7 mouse cellular contexts compared by ENCODE assay signal in the genomic region with DNA sequence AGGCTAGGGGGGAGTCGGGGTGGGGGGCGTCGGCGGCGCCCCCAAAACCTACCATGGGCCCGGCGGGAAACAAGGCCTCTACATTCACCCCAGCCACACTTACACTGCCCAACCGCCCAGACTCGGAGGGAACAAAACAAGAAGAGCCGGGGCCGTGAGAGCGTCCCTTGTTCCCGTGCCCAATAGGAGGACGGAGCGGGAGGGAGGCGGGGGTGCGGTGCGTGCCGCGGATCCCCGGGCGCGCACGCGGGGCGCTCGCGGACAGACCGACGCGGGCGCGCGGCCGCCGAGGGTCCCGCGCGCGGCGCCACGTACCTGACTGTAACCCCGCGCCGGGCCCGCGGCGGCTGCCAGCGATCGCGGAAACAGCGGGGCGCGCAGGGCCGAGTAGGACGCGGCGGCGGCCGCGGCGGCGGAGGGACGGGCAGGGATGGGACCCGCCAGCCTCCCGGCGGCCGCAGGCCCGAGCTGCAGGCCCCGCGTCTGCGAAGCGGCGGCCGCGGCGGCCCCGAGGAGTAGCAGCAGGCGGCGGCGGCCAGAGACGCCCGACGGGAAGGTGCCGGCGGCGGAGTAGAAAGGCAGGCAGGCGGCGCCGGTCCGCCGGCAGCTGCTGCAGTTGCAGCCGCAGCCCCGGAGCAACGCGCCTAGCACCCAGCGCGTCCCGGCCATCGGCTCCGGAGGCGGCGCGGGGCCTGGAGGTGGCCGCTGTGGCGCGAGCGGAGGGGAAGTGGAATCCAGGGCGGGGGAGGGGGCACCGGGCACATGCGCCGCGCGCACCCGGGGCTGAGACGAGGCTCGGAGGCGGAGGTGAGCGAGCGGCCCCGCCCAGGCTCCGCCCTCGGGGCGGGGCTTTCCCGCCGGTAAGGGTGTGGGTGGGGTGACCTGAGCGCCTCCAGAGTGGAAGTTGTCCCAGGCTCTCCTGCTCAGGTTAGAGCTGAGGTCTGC. TPM values are rescaled to one million over a fixed set of nuclear protein-coding genes. Genes with fewer than 3 reads are reported as not detected.
A peak's percentile ranks its signal among the peaks of the same experiment; 100 is the strongest.
DNase-seq lines count a peak whose midpoint lies in the region; ATAC-seq lines count a peak whose summit lies in the region.

Gene Grsf1, minus strand, starts transcription at position 729 of the 945 bp plus-strand sequence.

- peak within 1 kb of the TSS; percentile 96 for H3K9ac ChIP-seq in embryonic facial prominence, embryonic 12.5 days
- H3K9ac ChIP-seq in limb, embryonic 13.5 days, result peak within 1 kb of the TSS; percentile 98
- peak within 1 kb of the TSS; percentile 97 for H3K9ac ChIP-seq in midbrain, embryonic 16.5 days (ENCODE audit: low read depth, low read length)

- WGBS in embryonic facial prominence, embryonic 12.5 days, result under 1% methylated on average over 98 of the region's 127 CpGs
- WGBS in limb, embryonic 13.5 days, result under 1% methylated on average over 75 of the region's 127 CpGs
- under 1% methylated on average over 98 of the region's 127 CpGs for WGBS in midbrain, embryonic 16.5 days

- peaks cover 12% of the 10 kb centered on the region; the same call in 1 of the 2 replicates for H3K4me1 ChIP-seq in embryonic facial prominence, embryonic 12.5 days
- H3K4me1 ChIP-seq in limb, embryonic 13.5 days, result peaks cover 27% of the 10 kb centered on the region
- peaks cover 17% of the 10 kb centered on the region for H3K4me1 ChIP-seq in midbrain, embryonic 16.5 days (ENCODE audit: control insufficient read depth, insufficient read depth, low read length)

- peak within 1 kb of the TSS; percentile 96 for H3K4me3 ChIP-seq in embryonic facial prominence, embryonic 12.5 days
- H3K4me3 ChIP-seq in limb, embryonic 13.5 days, result peak within 1 kb of the TSS; percentile 93
- H3K4me3 ChIP-seq in midbrain, embryonic 16.5 days (ENCODE audit: low read depth, low read length), result peak within 1 kb of the TSS; percentile 97

- no peaks in the 10 kb centered on the region for H3K27me3 ChIP-seq in embryonic facial prominence, embryonic 12.5 days
- no peaks in the 10 kb centered on the region for H3K27me3 ChIP-seq in limb, embryonic 13.5 days
- no peaks in the 10 kb centered on the region for H3K27me3 ChIP-seq in midbrain, embryonic 16.5 days (ENCODE audit: control insufficient read depth, insufficient read depth, low read depth, low read length)

- peaks cover 13% of the 10 kb centered on the region for H3K36me3 ChIP-seq in embryonic facial prominence, embryonic 12.5 days
- peaks cover 26% of the 10 kb centered on the region for H3K36me3 ChIP-seq in limb, embryonic 13.5 days
- H3K36me3 ChIP-seq in midbrain, embryonic 16.5 days (ENCODE audit: control insufficient read depth, insufficient read depth, low read length), result 0 out of 2 replicates have a peak, but pooled peaks cover under 1% of the 10 kb centered on the region

- peak within 1 kb of the TSS; percentile 76 for H3K4me2 ChIP-seq in embryonic facial prominence, embryonic 12.5 days (replicated peaks)
- peak within 1 kb of the TSS; percentile 88 for H3K4me2 ChIP-seq in limb, embryonic 13.5 days (replicated peaks)
- H3K4me2 ChIP-seq in midbrain, embryonic 16.5 days (ENCODE audit: low read length), result peak within 1 kb of the TSS; percentile 84

- peak; percentile 95 for DNase-seq in adrenal gland, postnatal 25 days
- DNase-seq in heart, adult 18-20 months, result peak; percentile 91 to 94
- DNase-seq in kidney, adult 8-10 months, result peak; percentile 95
- peak; percentile 84 to 92 for DNase-seq in spleen, postnatal 10 days (ENCODE audit: low spot score in 2 of 2)

- ATAC-seq in embryonic facial prominence, embryonic 12.5 days (ENCODE audit: insufficient number of reproducible peaks, insufficient read depth, low FRiP score, low TSS enrichment), result peak; percentile 93
- peak; percentile 92 for ATAC-seq in limb, embryonic 13.5 days (ENCODE audit: low FRiP score, low read depth)
- peak; percentile 91 for ATAC-seq in midbrain, embryonic 16.5 days

- peak within 1 kb of the TSS; percentile 97 for H3K27ac ChIP-seq in embryonic facial prominence, embryonic 12.5 days
- H3K27ac ChIP-seq in limb, embryonic 13.5 days, result peak within 1 kb of the TSS; percentile 95
- H3K27ac ChIP-seq in midbrain, embryonic 16.5 days (ENCODE audit: low read length), result peak within 1 kb of the TSS; percentile 96

- no peaks in the 10 kb centered on the region for H3K9me3 ChIP-seq in embryonic facial prominence, embryonic 12.5 days
- no peaks in the 10 kb centered on the region for H3K9me3 ChIP-seq in limb, embryonic 13.5 days
- no peaks in the 10 kb centered on the region for H3K9me3 ChIP-seq in midbrain, embryonic 16.5 days (replicated peaks; ENCODE audit: control insufficient read depth, low read length, poor library complexity, severe bottlenecking)

RNA-seq across cellular contexts. Expression of gene Grsf1, which starts in this region (rescaled TPM):
- total RNA-seq in adrenal gland, postnatal 25 days (2021), result 134 and 146 TPM in 2 replicates
- 68.2 and 69.3 TPM in 2 replicates for polyA plus RNA-seq in embryonic facial prominence, embryonic 12.5 days (2016; fragmentation: Nextera tagmentation; extraction: Ambion mirVana)
- 100 to 1,000 TPM; 208 to 215 TPM for total RNA-seq in heart, adult 18-20 months (2021)
- 53.0 and 54.8 TPM in 2 replicates for polyA plus RNA-seq in limb, embryonic 13.5 days (2015; fragmentation: Nextera tagmentation; extraction: Ambion mirVana)
- 57.0 and 60.5 TPM in 2 replicates for polyA plus RNA-seq in midbrain, embryonic 16.5 days (2015; fragmentation: Nextera tagmentation; extraction: Ambion mirVana)

Comparison
In these comparisons a context has a peak if more than half of its experiments do, and no peak if none do; other contexts are left out.
1. Peak in every context shown above with its lines: DNase-seq, ATAC-seq, H3K4me3 ChIP-seq and H3K27ac ChIP-seq.